Comparison of ENCODE assay signal across 21 mouse cellular contexts in the genomic region with DNA sequence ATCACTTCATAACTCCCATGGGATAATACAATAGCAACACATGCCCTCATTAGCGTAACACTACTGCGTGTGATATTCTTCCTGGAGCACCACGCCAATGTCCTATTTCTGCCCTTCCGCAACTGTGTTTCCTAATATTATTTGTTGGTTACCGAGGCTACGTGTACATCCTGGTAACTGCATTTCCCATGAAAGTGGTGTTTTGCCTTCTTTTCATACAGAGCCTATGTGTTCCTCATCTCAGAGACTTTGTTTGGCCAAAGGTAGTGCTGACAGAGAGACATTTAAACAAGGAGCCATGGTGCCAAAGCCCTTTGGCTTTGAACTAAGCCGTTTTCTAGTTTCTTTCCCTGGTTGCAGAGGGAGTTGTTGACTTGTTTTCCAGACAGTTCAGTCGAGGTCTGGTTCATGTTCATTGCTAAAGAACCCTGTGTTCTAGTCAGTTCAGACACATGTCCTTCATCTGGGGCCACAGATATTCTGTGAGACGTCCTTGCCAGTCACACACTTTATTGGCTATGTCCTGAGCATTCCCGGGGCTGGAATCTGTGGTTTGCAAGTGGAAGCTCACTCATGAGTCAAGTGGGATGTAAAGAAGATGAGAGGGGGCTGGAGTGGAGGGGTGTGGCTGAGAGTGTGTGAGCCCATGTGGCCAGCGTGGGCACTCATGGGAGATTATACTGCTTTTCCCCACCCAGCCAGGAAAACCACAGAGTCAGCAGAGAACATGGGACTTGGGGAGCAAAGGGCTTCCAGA. TPM values are rescaled to one million over a fixed set of nuclear protein-coding genes. Genes with fewer than 3 reads are reported as not detected.
A peak's percentile ranks its signal among the peaks of the same experiment; 100 is the strongest.
DNase-seq lines count a peak whose midpoint lies in the region; TF ChIP-seq lines count a peak whose summit lies in the region.
"Had no signal": no experiment of that assay in that cellular context is flagged by ENCODE, and none has a peak within 500 bp of the region (broad histone marks: within the 10 kb centered on the region; RNA-seq: fewer than 3 reads in every experiment).

No protein-coding gene starts in this region.

- TF ChIP-seq CTCF in layer of hippocampus, adult 2 months (conservative IDR thresholded peaks at IDR 0.05): no peak
- no peak for TF ChIP-seq CTCF in cortical plate, adult 2 months (IDR thresholded peaks at IDR 0.05; ENCODE audit: extremely low read depth, insufficient read depth, low read length)

- H3K4me3 ChIP-seq in layer of hippocampus, adult 2 months: no peak overlapping the region
- no peak overlapping the region for H3K4me3 ChIP-seq in cortical plate, adult 2 months (ENCODE audit: insufficient read depth, low read length)
- H3K4me3 ChIP-seq: forebrain, embryonic 13.5 days; hindbrain, embryonic 13.5 days; limb, embryonic 12.5 days; midbrain, embryonic 15.5 days had no signal

- peak; percentile 30 for DNase-seq in gastrocnemius, postnatal 25 days
- DNase-seq in gastrocnemius, postnatal 10 days: no peak
- no peak for DNase-seq in layer of hippocampus, adult 2 months (ENCODE audit: low spot score in 2 of 2)
- DNase-seq in layer of hippocampus, adult 11-12 months (ENCODE audit: low spot score): no peak
- DNase-seq in lung, postnatal 4 days: peak; percentile 40 to 65
- no peak for DNase-seq in ovary, adult 18-20 months (ENCODE audit: low spot score)
- DNase-seq in cerebellum, adult 11-12 months: no peak
- DNase-seq: adrenal gland, postnatal 36 days; cerebellum, postnatal 10 days; embryo, embryonic 11 days; spleen, adult 18-20 months; thymus, postnatal 25 days had no signal

- peaks cover 4% of the 10 kb centered on the region for H3K4me1 ChIP-seq in cortical plate, adult 2 months (ENCODE audit: control insufficient read depth, insufficient read depth, low read length)
- H3K4me1 ChIP-seq: limb, embryonic 12.5 days had no signal

- H3K27ac ChIP-seq in layer of hippocampus, adult 2 months: 0 out of 2 replicates have a peak overlapping the region, but pooled peaks have one; percentile 28
- H3K27ac ChIP-seq in cortical plate, adult 2 months (ENCODE audit: insufficient read depth, low read length): peak overlapping the region; percentile 81; the same call in 1 of the 2 replicates
- H3K27ac ChIP-seq: forebrain, embryonic 13.5 days; hindbrain, embryonic 13.5 days; limb, embryonic 12.5 days; liver, embryonic 14.5 days; midbrain, embryonic 15.5 days had no signal

- TF ChIP-seq POLR2A in cortical plate, adult 2 months (IDR thresholded peaks at IDR 0.05; ENCODE audit: extremely low read depth, insufficient read depth, low read length): no peak

RNA-seq across cellular contexts. Expression of a gene that starts 10.1 kb away (rescaled TPM):
- total RNA-seq in gastrocnemius, postnatal 25 days (2021): 10 to 100 TPM; 22.7 to 32.3 TPM
- 10 to 100 TPM; 17.5 to 22.8 TPM for total RNA-seq in gastrocnemius, postnatal 10 days (2021)
- 10 to 100 TPM; 73.4 to 83.6 TPM for total RNA-seq in layer of hippocampus, adult 2 months (2021)
- 83.7 and 84.4 TPM in 2 replicates for polyA plus RNA-seq in cortical plate, adult 2 months (2012; rRNA removed)

RNA-seq across cellular contexts. Expression of a gene that starts 52.2 kb away (rescaled TPM):
- 10 to 100 TPM; 22.0 to 24.0 TPM for total RNA-seq in gastrocnemius, postnatal 25 days (2021)
- 10 to 100 TPM; 42.9 to 46.7 TPM for total RNA-seq in gastrocnemius, postnatal 10 days (2021)
- 10 to 100 TPM; 69.8 to 70.2 TPM for total RNA-seq in layer of hippocampus, adult 2 months (2021)
- polyA plus RNA-seq in cortical plate, adult 2 months (2012; rRNA removed): 35.7 and 37.1 TPM in 2 replicates

RNA-seq across cellular contexts. Expression of a gene that starts 53.5 kb away (rescaled TPM):
- not detected for total RNA-seq in gastrocnemius, postnatal 25 days (2021)
- not detected for total RNA-seq in gastrocnemius, postnatal 10 days (2021)
- 1 to 10 TPM; 8.6 to 9.0 TPM for total RNA-seq in layer of hippocampus, adult 2 months (2021)
- polyA plus RNA-seq in cortical plate, adult 2 months (2012; rRNA removed): 61.1 and 65.1 TPM in 2 replicates
- total RNA-seq: megakaryocyte progenitor cell, adult 5-6 weeks had no signal
- polyA plus RNA-seq: kidney, embryonic 16.5 days; liver, embryonic 14.5 days; Patski had no signal

Comparison
In these comparisons a context has a peak if more than half of its experiments do, and no peak if none do; other contexts are left out.
1. DNase-seq: peak in gastrocnemius, postnatal 25 days (single experiment) and lung, postnatal 4 days (2 of 2); none in gastrocnemius, postnatal 10 days (single experiment), layer of hippocampus, adult 2 months (0 of 2), layer of hippocampus, adult 11-12 months (single experiment), ovary, adult 18-20 months (single experiment) and cerebellum, adult 11-12 months (single experiment).
2. RNA of a gene that starts 53.5 kb away (total RNA-seq): 8.6 to 9.0 TPM in layer of hippocampus, adult 2 months; not detected in gastrocnemius, postnatal 10 days and not detected in gastrocnemius, postnatal 25 days; every median in the first group is over 4 times any median in the second.